Mouse (Mus musculus) ES-E14 (cell line): ENCODE measurements around the gene Col8a2.

Experiments used
- CHD2 ChIP-seq: IDR thresholded peaks from 2 replicates; pipeline ENCODE4 v1.6.1; 2014; ENCODE audit warnings: mild to moderate bottlenecking, low read depth, low read length, inconsistent platforms
- HCFC1 ChIP-seq: IDR thresholded peaks from 2 replicates; pipeline ENCODE4 v1.6.1; 2012; ENCODE audit warnings: low read length, inconsistent platforms, borderline replicate concordance; ENCODE audit not compliant: insufficient read depth

DNA sequence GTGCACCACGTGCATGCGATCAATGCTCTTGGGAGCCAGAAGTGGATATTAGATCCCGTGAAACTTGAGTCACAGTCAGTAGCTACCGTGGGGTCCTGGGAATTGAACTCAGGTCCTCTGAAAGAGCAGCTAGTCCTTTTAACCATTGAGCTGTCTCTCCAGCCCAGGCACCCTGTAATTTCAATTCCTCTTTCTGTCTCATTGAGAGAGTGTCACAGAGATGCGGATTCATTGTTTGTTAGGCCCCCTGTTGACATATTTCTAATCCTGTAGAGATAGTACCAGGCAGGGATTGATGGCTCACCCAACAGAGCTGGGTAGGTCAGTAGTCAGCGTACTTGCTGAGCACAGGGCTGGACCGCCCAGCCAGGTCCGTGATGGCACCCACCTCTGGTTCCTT, 3.7 kb downstream of the Col8a2 start:
- TF ChIP-seq HCFC1 (no peak), CHD2 (no peak)
